Mouse (Mus musculus) lung, postnatal 0 days (tissue): ENCODE measurements at regions not wholly inside any gene's neighbourhood (a gene's known extent, or its start where the extent isn't known, plus 50 kb on each side); places are given as distances from the start of the nearest gene placed in this dataset.

ENCODE experiments used
- ATAC-seq: fragments of 200-750 bp; cut with Nextera tagmentation; 2 replicates; pipeline ENCODE4 v1.8.0; 2017; ENCODE audit warnings: moderate library complexity
- DNase-seq: peaks from one replicate; pipeline ENCODE4 v3.0.0-alpha.2; 2016; ENCODE audit warnings: low spot score
- H3K27ac ChIP-seq: fragments of 300-500 bp; sonication (generic); 2 replicates; pipeline ENCODE4 v1.5.1; 2014; ENCODE audit warnings: antibody characterized with exemption, mild to moderate bottlenecking, low read length, mixed read lengths
- H3K27me3 ChIP-seq: fragments of 300-500 bp; sonication (generic); replicated peaks from 2 replicates; pipeline ENCODE4 v1.6.1; 2014; ENCODE audit warnings: low read length, mixed read lengths; ENCODE audit not compliant: insufficient read depth
- H3K36me3 ChIP-seq: fragments of 300-500 bp; sonication (generic); 2 replicates; pipeline ENCODE4 v1.6.1; 2014; ENCODE audit warnings: low read length, mixed read lengths; ENCODE audit not compliant: insufficient read depth
- H3K4me1 ChIP-seq: fragments of 300-500 bp; sonication (generic); 2 replicates; pipeline ENCODE4 v1.6.1; 2014; ENCODE audit warnings: antibody characterized with exemption, low read depth, low read length, mixed read lengths; ENCODE audit not compliant: insufficient read depth
- H3K4me2 ChIP-seq: fragments of 300-500 bp; sonication (generic); replicated peaks from 2 replicates; pipeline ENCODE4 v1.6.1; 2014; ENCODE audit warnings: low read depth, mild to moderate bottlenecking, low read length, moderate library complexity, mixed read lengths
- H3K4me3 ChIP-seq: fragments of 300-500 bp; sonication (generic); 2 replicates; pipeline ENCODE4 v1.5.1; 2014; ENCODE audit warnings: low read depth, low read length
- H3K9ac ChIP-seq: fragments of 300-500 bp; sonication (generic); replicated peaks from 2 replicates; pipeline ENCODE4 v1.6.1; 2014; ENCODE audit warnings: low read depth, mild to moderate bottlenecking
- H3K9me3 ChIP-seq: fragments of 300-500 bp; sonication (generic); 2 replicates; pipeline ENCODE4 v1.6.1; 2016; ENCODE audit warnings: low read length, mixed read lengths
- CTCF ChIP-seq: IDR thresholded peaks from 2 replicates; pipeline ENCODE4 v1.5.1; 2016; ENCODE audit warnings: antibody characterized with exemption, mild to moderate bottlenecking
- EP300 ChIP-seq: IDR thresholded peaks from 2 replicates; pipeline ENCODE4 v1.6.1; 2016; ENCODE audit warnings: antibody characterized with exemption, mild to moderate bottlenecking, control low read depth
- WGBS: fragments of 180-500 bp; shearing (Covaris S2); extraction: QIAGEN DNeasy Blood & Tissue Kit; methylation state at CpG from one replicate; pipeline ENCODE4 v1.1.7; 2014; 5-methylcytosine and 5-hydroxymethylcytosine counted together

GRCm38 (mm10) chr16:13034136-13034535 lies 75.3 kb upstream of the Ercc4 start:
- Histone ChIP-seq H3K9me3 (no peaks in the 10 kb centered on the region), H3K27ac (no peak overlapping the region), H3K4me2 (no peak overlapping the region), H3K36me3 (no peaks in the 10 kb centered on the region), H3K27me3 (no peaks in the 10 kb centered on the region), H3K4me3 (no peak overlapping the region), H3K9ac (no peak overlapping the region), H3K4me1 (no peaks in the 10 kb centered on the region)
- 74% methylated on average over 5 of the region's 5 CpGs for whole genome bisulfite sequencing
- DNase-seq (no peak), ATAC-seq (no peak)
- TF ChIP-seq EP300 (no peak), CTCF (no peak)

GRCm38 (mm10) chr16:13036596-13036995 lies 72.9 kb upstream of the Ercc4 start:
- TF ChIP-seq CTCF (no peak), EP300 (no peak)
- H3K9ac ChIP-seq, result no peak overlapping the region
- WGBS, result 90% methylated on average over 4 of the region's 4 CpGs

GRCm38 (mm10) chr16:13040312-13041100 lies 69.0 kb upstream of the Ercc4 start:
- no peak overlapping the region; the same call in 1 of the 2 replicates for H3K4me2 ChIP-seq
- ATAC-seq, result 0 out of 2 replicates have a peak, but pooled peaks have one; percentile 11
- H3K4me3 ChIP-seq, result peak overlapping the region; percentile 15; the same call in 1 of the 2 replicates
- WGBS, result 27% methylated on average over 15 of the region's 15 CpGs
- no peak overlapping the region for H3K9ac ChIP-seq
- H3K27ac ChIP-seq, result no peak overlapping the region
- H3K36me3 ChIP-seq, result no peaks in the 10 kb centered on the region
- no peaks in the 10 kb centered on the region for H3K4me1 ChIP-seq
- H3K27me3 ChIP-seq, result no peaks in the 10 kb centered on the region
- peak; percentile 21 for DNase-seq
- TF ChIP-seq EP300, result no peak
- TF ChIP-seq CTCF, result no peak
- no peaks in the 10 kb centered on the region for H3K9me3 ChIP-seq

More at GRCm38 (mm10) chr16:13036596-13036995, 72.9 kb upstream of the Ercc4 start:
- no peaks in the 10 kb centered on the region for H3K36me3 ChIP-seq
- H3K27me3 ChIP-seq, result no peaks in the 10 kb centered on the region
- ATAC-seq, result no peak
- H3K4me3 ChIP-seq, result no peak overlapping the region
- no peak for DNase-seq
- H3K4me1 ChIP-seq, result no peaks in the 10 kb centered on the region
- no peaks in the 10 kb centered on the region for H3K9me3 ChIP-seq
- H3K27ac ChIP-seq, result no peak overlapping the region
- H3K4me2 ChIP-seq, result no peak overlapping the region

DNA sequence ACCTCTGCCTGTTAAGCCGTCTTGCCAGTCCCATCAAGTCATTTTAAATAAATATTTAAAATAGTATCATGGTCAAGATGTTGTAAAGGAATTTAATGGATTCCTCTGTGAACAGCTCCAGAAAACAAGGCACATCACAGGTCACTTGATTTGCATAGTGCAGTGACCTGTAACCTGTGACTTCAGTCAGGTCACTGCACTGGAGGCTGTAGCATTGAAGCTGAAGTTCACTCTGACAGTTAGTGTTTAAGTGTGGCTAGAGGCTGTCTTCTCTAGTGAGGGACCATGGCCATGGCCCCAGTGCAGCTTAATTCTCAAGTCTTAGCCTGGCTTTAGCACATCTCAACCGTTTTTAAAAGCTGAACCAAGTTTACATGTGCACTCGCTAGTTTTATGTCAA lies 68.1 kb upstream of the Ercc4 start:
- no peak overlapping the region for H3K4me2 ChIP-seq
- H3K27ac ChIP-seq, result no peak overlapping the region
- H3K9me3 ChIP-seq, result no peaks in the 10 kb centered on the region
- no peaks in the 10 kb centered on the region for H3K27me3 ChIP-seq
- DNase-seq (no peak), ATAC-seq (no peak)
- no peaks in the 10 kb centered on the region for H3K36me3 ChIP-seq
- no peaks in the 10 kb centered on the region for H3K4me1 ChIP-seq
- no peak overlapping the region for H3K4me3 ChIP-seq
- no peak overlapping the region for H3K9ac ChIP-seq
- whole genome bisulfite sequencing, result 51% methylated on average over 3 of the region's 3 CpGs
- no peak for TF ChIP-seq EP300
- no peak for TF ChIP-seq CTCF

- 67% methylated on average over 10 of the region's 10 CpGs for WGBS
- no peak for ATAC-seq
- Histone ChIP-seq H3K4me3 (no peak overlapping the region), H3K4me1 (no peaks in the 10 kb centered on the region), H3K27me3 (no peaks in the 10 kb centered on the region), H3K36me3 (no peaks in the 10 kb centered on the region), H3K9me3 (no peaks in the 10 kb centered on the region), H3K4me2 (no peak overlapping the region), H3K27ac (no peak overlapping the region), H3K9ac (no peak overlapping the region)
- TF ChIP-seq CTCF (no peak), EP300 (no peak)
- no peak for DNase-seq
Observed at GRCm38 (mm10) chr16:13045079-13045590, 64.3 kb upstream of the Ercc4 start.

GRCm38 (mm10) chr16:13046366-13047120 lies 62.9 kb upstream of the Ercc4 start:
- no peak for TF ChIP-seq EP300
- TF ChIP-seq CTCF, result no peak
- H3K9ac ChIP-seq, result no peak overlapping the region
- H3K27ac ChIP-seq, result no peak overlapping the region
- no peaks in the 10 kb centered on the region for H3K9me3 ChIP-seq
- DNase-seq (no peak), ATAC-seq (no peak)
- H3K4me2 ChIP-seq, result no peak overlapping the region
- H3K36me3 ChIP-seq, result no peaks in the 10 kb centered on the region
- no peaks in the 10 kb centered on the region for H3K4me1 ChIP-seq
- H3K4me3 ChIP-seq, result no peak overlapping the region
- H3K27me3 ChIP-seq, result no peaks in the 10 kb centered on the region
- 62% methylated on average over 6 of the region's 6 CpGs for WGBS
